Mouse (Mus musculus) MEL (cell line): Measurements from ENCODE around the gene Rassf10. TPM values are rescaled to one million over a fixed set of nuclear protein-coding genes. Genes with fewer than 3 reads are reported as not detected.

ENCODE experiments used
- DNase-seq: peaks from one replicate; pipeline ENCODE4 v3.0.0; 2011; ENCODE audit warnings: low read depth, low spot score
- H3K27ac ChIP-seq: 2 replicates; pipeline ENCODE4 v1.5.1; 2012; ENCODE audit warnings: low read depth, mild to moderate bottlenecking, control low read depth, low read length, moderate library complexity; ENCODE audit not compliant: control insufficient read depth
- H3K27me3 ChIP-seq, 2 experiments: fragments of 150-350 bp in 1 of 2; sonication (generic) in 1 of 2; 2 replicates each; pipeline ENCODE4 v1.6.1; 2012; ENCODE audit warnings: low read length in 2 of 2, mild to moderate bottlenecking in 2 of 2, improper control_type of control experiment in 1 of 2, moderate library complexity in 1 of 2; ENCODE audit not compliant: insufficient read depth in 2 of 2, control insufficient read depth in 1 of 2
- H3K36me3 ChIP-seq, 2 experiments: 2 replicates each; pipeline ENCODE4 v1.6.1; 2012 to 2014; ENCODE audit warnings: low read length in 2 of 2, improper control_type of control experiment in 1 of 2, inconsistent platforms in 1 of 2, mild to moderate bottlenecking in 1 of 2; ENCODE audit not compliant: insufficient read depth in 2 of 2, control insufficient read depth in 1 of 2
- H3K4me1 ChIP-seq, 2 experiments: fragments of 150-350 bp in 1 of 2; sonication (generic) in 1 of 2; 2 replicates each; pipeline ENCODE4 v1.6.1; 2012; ENCODE audit warnings: low read length in 2 of 2, improper control_type of control experiment in 1 of 2, mild to moderate bottlenecking in 1 of 2; ENCODE audit not compliant: insufficient read depth in 2 of 2, control insufficient read depth in 1 of 2
- H3K4me3 ChIP-seq, 2 experiments: fragments of 150-350 bp in 1 of 2; sonication (generic) in 1 of 2; 2 replicates each; pipeline ENCODE4 v1.5.1; 2012; ENCODE audit warnings: low read depth in 2 of 2, low read length in 2 of 2, mild to moderate bottlenecking in 2 of 2, moderate library complexity in 2 of 2, control low read depth in 1 of 2, improper control_type of control experiment in 1 of 2; ENCODE audit not compliant: control insufficient read depth in 1 of 2, insufficient read depth in 1 of 2
- H3K79me2 ChIP-seq: 2 replicates; pipeline ENCODE4 v1.6.1; 2012; ENCODE audit warnings: mild to moderate bottlenecking, low read length, moderate library complexity; ENCODE audit not compliant: control insufficient read depth, poor library complexity, insufficient read depth
- H3K9ac ChIP-seq: 2 replicates; pipeline ENCODE4 v1.6.1; 2012; ENCODE audit warnings: low read depth, mild to moderate bottlenecking, control low read depth, low read length, moderate library complexity; ENCODE audit not compliant: control insufficient read depth, poor library complexity, severe bottlenecking
- H3K9me3 ChIP-seq: fragments of 150-350 bp; sonication (generic); replicated peaks from 2 replicates; pipeline ENCODE4 v1.6.1; 2012; ENCODE audit warnings: mild to moderate bottlenecking, low read length, improper control_type of control experiment, moderate library complexity; ENCODE audit not compliant: insufficient read depth
- CHD1 ChIP-seq: IDR thresholded peaks from 2 replicates; pipeline ENCODE4 v1.6.1; 2012; ENCODE audit warnings: low read depth, mild to moderate bottlenecking, inconsistent platforms, low read length, improper control_type of control experiment
- CHD2 ChIP-seq: IDR thresholded peaks from 2 replicates; pipeline ENCODE4 v1.6.1; 2011; ENCODE audit warnings: low read length, improper control_type of control experiment
- CTCF ChIP-seq, 3 experiments: IDR thresholded peaks in 2 of 3; conservative IDR thresholded peaks in 1 of 3; 2 replicates each; pipeline ENCODE4 v1.5.1; 2011 to 2012; ENCODE audit warnings: low read length in 3 of 3, low read depth in 2 of 3, mild to moderate bottlenecking in 2 of 3, improper control_type of control experiment in 1 of 3, inconsistent platforms in 1 of 3, mixed read lengths in 1 of 3, moderate library complexity in 1 of 3; ENCODE audit not compliant: control insufficient read depth in 1 of 3, insufficient read depth in 1 of 3, poor library complexity in 1 of 3, severe bottlenecking in 1 of 3
- ELF1 ChIP-seq: IDR thresholded peaks from 2 replicates; pipeline ENCODE4 v1.6.1; 2014; ENCODE audit warnings: low read depth, mild to moderate bottlenecking, inconsistent platforms, low read length, improper control_type of control experiment, moderate library complexity
- GABPA ChIP-seq: IDR thresholded peaks from 2 replicates; pipeline ENCODE4 v1.6.1; 2012; ENCODE audit warnings: low read depth, mild to moderate bottlenecking, inconsistent platforms, low read length, improper control_type of control experiment, moderate library complexity
- JUND ChIP-seq: IDR thresholded peaks from 2 replicates; pipeline ENCODE4 v1.6.1; 2011; ENCODE audit warnings: low read depth, mild to moderate bottlenecking, improper control_type of control experiment, low read length
- MAFK ChIP-seq: IDR thresholded peaks from 2 replicates; pipeline ENCODE4 v1.6.1; 2011; ENCODE audit warnings: low read depth, mild to moderate bottlenecking, low read length, improper control_type of control experiment, borderline replicate concordance
- MAX ChIP-seq: IDR thresholded peaks from 2 replicates; pipeline ENCODE4 v1.6.1; 2011; ENCODE audit warnings: low read length, improper control_type of control experiment
- MEF2A ChIP-seq: IDR thresholded peaks from 2 replicates; pipeline ENCODE4 v1.6.1; 2014; ENCODE audit warnings: low read depth, mild to moderate bottlenecking, inconsistent platforms, low read length, improper control_type of control experiment; ENCODE audit not compliant: poor library complexity, insufficient replicate concordance, severe bottlenecking; ENCODE audit errors: extremely low read depth
- MXI1 ChIP-seq: IDR thresholded peaks from 2 replicates; pipeline ENCODE4 v1.6.1; 2011; ENCODE audit warnings: mild to moderate bottlenecking, low read depth, low read length, improper control_type of control experiment
- MYB ChIP-seq: IDR thresholded peaks from 2 replicates; pipeline ENCODE4 v1.6.1; 2011; ENCODE audit warnings: mild to moderate bottlenecking, low read depth, low read length, improper control_type of control experiment
- MYC ChIP-seq: IDR thresholded peaks from 2 replicates; pipeline ENCODE4 v1.6.1; 2011; ENCODE audit warnings: low read depth, mild to moderate bottlenecking, low read length, improper control_type of control experiment, moderate library complexity
- POLR2AphosphoS5 ChIP-seq: IDR thresholded peaks from 2 replicates; pipeline ENCODE4 v1.6.1; 2012; ENCODE audit warnings: low read depth, borderline replicate concordance, mild to moderate bottlenecking, inconsistent platforms, low read length, moderate library complexity, mixed read lengths
- RAD21 ChIP-seq: IDR thresholded peaks from 2 replicates; pipeline ENCODE4 v1.6.1; 2011; ENCODE audit warnings: mild to moderate bottlenecking, low read depth, low read length, improper control_type of control experiment
- RCOR1 ChIP-seq: IDR thresholded peaks from 2 replicates; pipeline ENCODE4 v1.6.1; 2012; ENCODE audit warnings: low read depth, mild to moderate bottlenecking, inconsistent platforms, low read length, improper control_type of control experiment
- SIN3A ChIP-seq: IDR thresholded peaks from 2 replicates; pipeline ENCODE4 v1.6.1; 2012; ENCODE audit warnings: low read length, improper control_type of control experiment, inconsistent platforms
- TAL1 ChIP-seq: IDR thresholded peaks from 2 replicates; pipeline ENCODE4 v1.6.1; 2012; ENCODE audit warnings: mild to moderate bottlenecking, inconsistent platforms, low read length, moderate library complexity, mixed read lengths
- TCF12 ChIP-seq: IDR thresholded peaks from 2 replicates; pipeline ENCODE4 v1.6.1; 2014; ENCODE audit warnings: low read depth, mild to moderate bottlenecking, inconsistent platforms, low read length, improper control_type of control experiment, moderate library complexity
- USF2 ChIP-seq, 2 experiments: IDR thresholded peaks; 2 replicates each; pipeline ENCODE4 v1.6.1; 2011 to 2012; ENCODE audit warnings: improper control_type of control experiment in 2 of 2, low read length in 2 of 2, borderline replicate concordance in 1 of 2, inconsistent platforms in 1 of 2, low read depth in 1 of 2, mild to moderate bottlenecking in 1 of 2; ENCODE audit not compliant: insufficient read depth in 1 of 2
- ZKSCAN1 ChIP-seq: IDR thresholded peaks from 2 replicates; pipeline ENCODE4 v1.6.1; 2012; ENCODE audit warnings: low read depth, mild to moderate bottlenecking, inconsistent platforms, low read length, improper control_type of control experiment, moderate library complexity
- ZMIZ1 ChIP-seq: IDR thresholded peaks from 2 replicates; pipeline ENCODE4 v1.6.1; 2012; ENCODE audit warnings: low read depth, mild to moderate bottlenecking, inconsistent platforms, low read length, improper control_type of control experiment, moderate library complexity
- polyA plus RNA-seq, 2 experiments: library from polyadenylated mRNA; stranded (reverse) in 1 of 2; unstranded in 1 of 2; fragments of >175 nt in 1 of 2; fragments of >200 nt in 1 of 2; gene quantifications; 2 replicates each; pipeline versions ENCODE4 v1.2.1 to v1.2.4; 2012; ENCODE audit warnings: low replicate concordance in 2 of 2, low read depth in 1 of 2; ENCODE audit not compliant: insufficient read length in 2 of 2, insufficient read depth in 1 of 2, missing spikeins in 1 of 2
- total RNA-seq: library from RNA; depleted of rRNA; stranded (reverse); fragments of 300-350 nt; gene quantifications from 2 replicates; pipeline ENCODE4 v1.2.3, GENCODE M21; 2012

Gene Rassf10
- total and polyA plus RNA-seq, 3 experiments, result not detected

DNA sequence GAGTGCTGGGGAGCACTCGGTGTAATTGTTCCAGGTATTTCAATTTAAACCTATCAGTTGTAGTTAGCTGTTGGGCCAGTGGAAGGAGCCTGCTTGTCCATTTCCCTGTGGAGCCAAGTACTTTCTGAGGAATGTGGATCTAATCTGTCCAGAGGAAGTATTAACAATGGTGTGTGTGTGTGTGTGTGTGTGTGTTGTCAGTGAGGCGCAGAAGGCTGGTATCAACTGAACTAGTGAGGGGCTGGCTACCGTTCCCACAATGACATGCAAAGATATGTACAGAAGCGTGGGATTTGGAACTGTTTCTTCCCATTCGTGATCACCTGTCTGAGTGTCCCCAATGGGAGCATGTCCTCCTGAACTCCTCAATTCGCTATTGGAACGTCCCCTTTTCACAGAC, 3.2 kb downstream of the Rassf10 start:
- Histone ChIP-seq H3K27me3 (no peaks in the 10 kb centered on the region), H3K9me3 (no peaks in the 10 kb centered on the region), H3K4me3 (no peak overlapping the region), H3K27ac (no peak overlapping the region), H3K4me1 (no peaks in the 10 kb centered on the region), H3K79me2 (no peaks in the 10 kb centered on the region), H3K36me3 (no peaks in the 10 kb centered on the region), H3K9ac (no peak overlapping the region)
- TF ChIP-seq CHD1 (no peak), ZKSCAN1 (no peak), SIN3A (no peak), MEF2A (no peak), RCOR1 (no peak), RAD21 (no peak), MYB (no peak), TAL1 (no peak), ELF1 (no peak)
- no peak for DNase-seq

DNA sequence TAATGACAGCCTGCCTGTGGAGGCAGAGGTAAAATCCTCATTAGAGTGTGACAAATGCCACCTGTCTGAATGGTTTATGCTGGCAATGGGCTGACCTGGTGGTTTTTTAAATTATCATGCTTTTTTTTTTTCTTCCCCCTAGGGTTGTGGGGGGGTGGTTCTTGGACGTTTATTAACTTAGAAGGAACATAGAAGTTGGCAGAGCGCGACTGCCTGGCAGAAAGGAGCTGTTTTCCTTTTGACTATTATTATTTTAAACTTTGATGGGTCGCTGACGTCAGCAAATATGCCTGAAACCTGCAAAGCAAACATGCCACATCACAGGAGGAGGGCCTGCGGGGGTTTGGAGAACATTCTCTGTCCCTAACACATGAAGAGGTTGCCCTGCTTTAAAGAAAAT, 3.9 kb downstream of the Rassf10 start:
- DNase-seq, result no peak
- Histone ChIP-seq H3K4me1 (no peaks in the 10 kb centered on the region), H3K27me3 (no peaks in the 10 kb centered on the region), H3K4me3 (no peak overlapping the region), H3K9ac (no peak overlapping the region), H3K79me2 (no peaks in the 10 kb centered on the region), H3K9me3 (no peaks in the 10 kb centered on the region), H3K27ac (no peak overlapping the region), H3K36me3 (no peaks in the 10 kb centered on the region)
- TF ChIP-seq MAX (no peak), ZMIZ1 (no peak), CHD2 (no peak), MAFK (no peak), TAL1 (no peak), CTCF (IDR thresholded peaks at IDR 0.05 in 2 of 3, conservative IDR thresholded peaks at IDR 0.05 in 1 of 3; ENCODE audit: control insufficient read depth in 1 of 3, insufficient read depth in 1 of 3, low read depth in 2 of 3, low read length in 3 of 3, poor library complexity in 1 of 3, severe bottlenecking in 1 of 3) (no peak), MYB (no peak)

DNA sequence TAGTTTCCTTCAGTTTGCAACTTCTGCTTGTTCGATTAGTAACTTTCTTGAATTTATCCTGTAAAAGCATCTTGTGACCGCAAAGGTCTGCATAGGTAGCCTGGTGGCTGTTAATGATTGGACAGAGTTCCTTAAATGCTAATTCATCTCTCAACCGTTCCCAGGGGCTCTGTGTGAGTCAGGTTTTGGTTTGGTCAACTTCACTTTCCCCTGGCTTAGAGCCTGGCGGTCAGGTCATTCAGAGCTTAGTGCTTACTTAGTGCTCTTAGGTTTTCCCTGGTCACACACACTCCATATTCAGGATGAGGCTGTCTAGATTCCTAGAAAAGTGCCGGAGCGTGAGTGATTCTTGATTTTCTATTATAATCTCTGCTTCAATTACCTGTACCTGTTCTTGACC, 12.6 kb downstream of the Rassf10 start:
- H3K27ac ChIP-seq, result no peak overlapping the region
- H3K27me3 ChIP-seq, result no peaks in the 10 kb centered on the region
- no peak for DNase-seq
- H3K9me3 ChIP-seq, result no peaks in the 10 kb centered on the region
- TF ChIP-seq MEF2A, result no peak
- TF ChIP-seq ELF1, result no peak
- TF ChIP-seq POLR2AphosphoS5, result no peak
- TF ChIP-seq MXI1, result no peak
- no peak for TF ChIP-seq MAFK
- TF ChIP-seq MYC, result no peak
- TF ChIP-seq MYB, result no peak
- TF ChIP-seq GABPA, result no peak
- no peak for TF ChIP-seq TCF12
- no peak for TF ChIP-seq USF2 (IDR thresholded peaks at IDR 0.05; ENCODE audit: borderline replicate concordance in 1 of 2, insufficient read depth in 1 of 2, low read depth in 1 of 2, low read length in 2 of 2)
- TF ChIP-seq JUND, result no peak
- TF ChIP-seq, all 39 proteins: peak for 0
- no peaks in the 10 kb centered on the region for H3K36me3 ChIP-seq
- no peaks in the 10 kb centered on the region for H3K79me2 ChIP-seq
- H3K9ac ChIP-seq, result no peak overlapping the region
- H3K4me1 ChIP-seq, result no peaks in the 10 kb centered on the region
- no peak overlapping the region for H3K4me3 ChIP-seq
